9 mouse cellular contexts compared by ENCODE assay signal in genomic region chr17:30026617-30027016, GRCm38 (mm10). TPM values are rescaled to one million over a fixed set of nuclear protein-coding genes. Genes with fewer than 3 reads are reported as not detected.
DNase-seq lines count a peak whose midpoint lies in the region; ATAC-seq and TF ChIP-seq lines count a peak whose summit lies in the region.
"Had no signal": no experiment of that assay in that cellular context is flagged by ENCODE, and none has a peak within 500 bp of the region (broad histone marks: within the 10 kb centered on the region; RNA-seq: fewer than 3 reads in every experiment).

No protein-coding gene starts in this region.

- H3K4me1 ChIP-seq in stomach, embryonic 14.5 days (ENCODE audit: control insufficient read depth, insufficient read depth, low read length): peaks cover 43% of the 10 kb centered on the region
- peaks cover 10% of the 10 kb centered on the region for H3K4me1 ChIP-seq in stomach, postnatal 0 days (replicated peaks; ENCODE audit: control insufficient read depth, insufficient read depth)

- H3K9ac ChIP-seq in stomach, embryonic 14.5 days (replicated peaks; ENCODE audit: low read depth, low read length): no peak overlapping the region
- no peak overlapping the region for H3K9ac ChIP-seq in stomach, postnatal 0 days (ENCODE audit: low read length)
- H3K9ac ChIP-seq: midbrain, embryonic 12.5 days had no signal

- H3K27me3 ChIP-seq in stomach, embryonic 14.5 days (ENCODE audit: control insufficient read depth, insufficient read depth, low read length): no peaks in the 10 kb centered on the region
- H3K27me3 ChIP-seq in stomach, postnatal 0 days (ENCODE audit: control insufficient read depth, insufficient read depth, low read length): no peaks in the 10 kb centered on the region
- H3K27me3 ChIP-seq: midbrain, embryonic 12.5 days had no signal

- H3K36me3 ChIP-seq in stomach, embryonic 14.5 days (ENCODE audit: control insufficient read depth, insufficient read depth, low read length): no peaks in the 10 kb centered on the region
- no peaks in the 10 kb centered on the region for H3K36me3 ChIP-seq in stomach, postnatal 0 days (ENCODE audit: control insufficient read depth, insufficient read depth, low read length)
- H3K36me3 ChIP-seq: midbrain, embryonic 12.5 days had no signal

- no peak overlapping the region for H3K4me2 ChIP-seq in stomach, embryonic 14.5 days (replicated peaks; ENCODE audit: low read depth, low read length)
- no peak overlapping the region for H3K4me2 ChIP-seq in stomach, postnatal 0 days (replicated peaks; ENCODE audit: low read depth)
- H3K4me2 ChIP-seq: midbrain, embryonic 12.5 days had no signal

- H3K4me3 ChIP-seq in stomach, embryonic 14.5 days (ENCODE audit: low read depth, low read length): no peak overlapping the region
- no peak overlapping the region for H3K4me3 ChIP-seq in stomach, postnatal 0 days (ENCODE audit: low read depth, low read length)
- H3K4me3 ChIP-seq: midbrain, embryonic 12.5 days had no signal

- no peaks in the 10 kb centered on the region for H3K9me3 ChIP-seq in stomach, embryonic 14.5 days (ENCODE audit: control insufficient read depth, low read depth, low read length)
- no peaks in the 10 kb centered on the region for H3K9me3 ChIP-seq in stomach, postnatal 0 days (ENCODE audit: control insufficient read depth, low read length)
- H3K9me3 ChIP-seq: midbrain, embryonic 12.5 days had no signal

- no peak for TF ChIP-seq CTCF in stomach, postnatal 0 days (IDR thresholded peaks at IDR 0.05; ENCODE audit: low read depth)

- WGBS in stomach, embryonic 14.5 days: 29% methylated on average over 6 of the region's 6 CpGs
- 29% methylated on average over 6 of the region's 6 CpGs for WGBS in stomach, postnatal 0 days

- no peak for TF ChIP-seq EP300 in stomach, postnatal 0 days (optimal IDR thresholded peaks at IDR 0.05)

- ATAC-seq in cerebellum, adult (ENCODE audit: insufficient number of reproducible peaks, low FRiP score, low TSS enrichment): no peak
- no peak for ATAC-seq in stomach, embryonic 14.5 days (ENCODE audit: insufficient number of reproducible peaks, insufficient read depth, low FRiP score, low read depth)
- no peak for ATAC-seq in stomach, postnatal 0 days (ENCODE audit: low FRiP score, low TSS enrichment)

- peak; percentile 35 for DNase-seq in cerebellum, adult 11 months
- DNase-seq in stomach, postnatal 0 days (ENCODE audit: low spot score): no peak
- peak; percentile 32 for DNase-seq in induced T-regulatory cell, adult 2 months (ENCODE audit: low read depth)
- DNase-seq in skeletal muscle tissue, adult 2 months (ENCODE audit: low read depth, low spot score): peak; percentile 22
- DNase-seq in layer of hippocampus, postnatal 14 days (ENCODE audit: low spot score in 2 of 2): no peak
- DNase-seq in frontal cortex, postnatal 25 days (ENCODE audit: low spot score in 2 of 2): no peak

- H3K27ac ChIP-seq in stomach, embryonic 14.5 days (ENCODE audit: low read length): peak overlapping the region; percentile 22; the same call in 1 of the 2 replicates
- H3K27ac ChIP-seq in stomach, postnatal 0 days (replicated peaks): no peak overlapping the region
- H3K27ac ChIP-seq: midbrain, embryonic 12.5 days had no signal

RNA-seq across cellular contexts. Expression of gene Zfand3, which starts 22.1 kb away (rescaled TPM):
- polyA plus RNA-seq in stomach, embryonic 14.5 days (2014; fragmentation: Nextera tagmentation; extraction: Ambion mirVana): 47.2 and 48.6 TPM in 2 replicates
- polyA plus RNA-seq in stomach, postnatal 0 days (2015; fragmentation: Nextera tagmentation; extraction: Ambion mirVana): 35.5 and 36.0 TPM in 2 replicates
- 100 to 1,000 TPM; 117 to 122 TPM for total RNA-seq in layer of hippocampus, postnatal 14 days (2021)

RNA-seq across cellular contexts. Expression of gene Mdga1, which starts 56.7 kb away (rescaled TPM):
- polyA plus RNA-seq in stomach, embryonic 14.5 days (2014; fragmentation: Nextera tagmentation; extraction: Ambion mirVana): 5.2 and 5.9 TPM in 2 replicates
- polyA plus RNA-seq in stomach, postnatal 0 days (2015; fragmentation: Nextera tagmentation; extraction: Ambion mirVana): 2.1 and 2.7 TPM in 2 replicates
- total RNA-seq in layer of hippocampus, postnatal 14 days (2021): 10 to 100 TPM; 61.1 to 68.7 TPM

Comparison
In these comparisons a context has a peak if more than half of its experiments do, and no peak if none do; other contexts are left out.
1. DNase-seq: peak in cerebellum, adult 11 months (single experiment), induced T-regulatory cell, adult 2 months (single experiment) and skeletal muscle tissue, adult 2 months (single experiment); none in stomach, postnatal 0 days (single experiment), layer of hippocampus, postnatal 14 days (0 of 2) and frontal cortex, postnatal 25 days (0 of 2).